Mouse (Mus musculus) heart, adult 8-10 months (tissue): ENCODE results near the gene Kif6. TPM values are rescaled to one million over a fixed set of nuclear protein-coding genes. Genes with fewer than 3 reads are reported as not detected.

Source experiments
- DNase-seq: peaks from one replicate; pipeline ENCODE4 v3.0.0; 2022; ENCODE audit warnings: low spot score
- total RNA-seq, 4 experiments: library from RNA; stranded (reverse); gene quantifications; 2 replicates each; pipeline ENCODE4 v1.2.4; 2022

Kif6 gene
- total RNA-seq, 4 experiments from 2014 or later = 3.8 to 4.9 (median 4.1) TPM

DNA sequence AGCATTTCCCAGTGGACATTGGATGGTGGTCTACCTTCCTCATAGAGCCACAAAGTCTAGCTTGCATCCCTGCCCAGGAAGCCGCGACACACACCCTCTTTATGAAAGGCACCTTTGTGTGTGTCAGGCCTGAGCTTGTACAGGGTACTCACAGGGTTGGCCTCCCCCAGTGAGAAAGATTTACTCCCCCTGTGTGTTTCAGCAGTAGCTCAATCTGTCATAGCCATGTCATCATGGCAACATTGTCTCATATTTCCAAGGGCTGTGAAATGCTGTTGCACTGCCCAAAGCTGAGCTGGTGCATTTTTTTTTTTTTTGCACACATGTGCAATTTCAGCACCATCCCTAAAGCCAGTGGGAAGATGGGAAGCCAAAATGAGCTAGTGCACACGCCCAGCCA is 224.3 kb downstream of the Kif6 start:
- DNase-seq = no peak

DNA sequence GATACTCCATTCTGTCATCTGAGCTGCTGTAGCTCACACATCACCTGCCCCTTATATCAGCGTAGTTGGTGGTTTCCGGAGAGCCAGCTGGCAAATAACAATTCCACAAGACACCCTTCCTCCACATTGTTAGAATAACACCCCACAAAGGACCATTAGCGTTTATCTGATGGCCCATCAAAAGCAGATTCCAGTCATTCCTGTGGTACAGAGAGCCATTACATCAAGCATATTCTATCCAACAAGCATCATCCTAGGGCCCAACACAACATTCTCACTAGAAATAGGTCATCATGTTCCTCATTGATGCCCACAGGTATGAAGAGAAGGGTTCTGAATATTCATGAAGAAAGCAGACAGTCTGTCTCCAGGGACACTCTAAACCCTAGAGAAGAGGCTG is 236.3 kb downstream of the Kif6 start:
- no peak for DNase-seq

DNA sequence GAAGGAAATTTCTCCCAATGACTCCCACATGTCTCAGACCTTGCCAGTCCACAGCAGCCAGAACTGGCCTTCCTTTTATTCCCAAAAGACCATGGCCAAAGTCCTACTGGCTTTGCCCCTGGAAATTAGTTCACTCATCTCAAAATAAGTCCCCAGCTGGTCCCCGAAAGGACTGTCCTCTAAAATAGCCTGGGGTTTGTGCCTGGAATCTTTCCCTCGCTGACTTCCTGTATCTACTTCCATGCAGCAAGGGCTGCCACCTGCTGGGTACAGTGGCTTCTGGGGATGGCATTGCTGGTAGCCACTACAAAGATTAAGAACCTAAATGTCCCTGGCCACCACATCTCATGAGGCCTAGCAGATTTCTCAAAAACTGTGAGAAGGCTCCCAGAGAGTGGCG is 237.2 kb downstream of the Kif6 start:
- peak; percentile 26 for DNase-seq

DNA sequence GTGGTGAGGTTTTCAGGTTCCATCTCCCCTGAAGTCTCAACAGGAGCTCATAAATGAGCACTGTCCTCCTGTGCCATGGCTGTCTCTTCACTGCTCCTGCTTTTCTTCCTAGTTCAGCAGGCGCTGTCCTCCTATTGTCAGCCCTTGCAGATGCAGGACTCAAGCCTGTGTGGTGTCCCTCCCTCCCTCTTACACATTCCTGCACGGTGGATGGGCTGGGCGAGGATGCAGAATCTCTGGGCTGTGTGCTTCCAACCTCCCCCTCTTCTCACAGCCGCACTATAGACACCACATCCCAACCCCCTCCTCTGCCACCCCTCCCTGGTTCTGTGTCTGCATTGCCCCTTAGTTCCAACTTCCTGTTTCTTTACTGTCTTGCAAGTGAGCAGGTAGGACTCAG is 240.8 kb downstream of the Kif6 start:
- no peak for DNase-seq

DNA sequence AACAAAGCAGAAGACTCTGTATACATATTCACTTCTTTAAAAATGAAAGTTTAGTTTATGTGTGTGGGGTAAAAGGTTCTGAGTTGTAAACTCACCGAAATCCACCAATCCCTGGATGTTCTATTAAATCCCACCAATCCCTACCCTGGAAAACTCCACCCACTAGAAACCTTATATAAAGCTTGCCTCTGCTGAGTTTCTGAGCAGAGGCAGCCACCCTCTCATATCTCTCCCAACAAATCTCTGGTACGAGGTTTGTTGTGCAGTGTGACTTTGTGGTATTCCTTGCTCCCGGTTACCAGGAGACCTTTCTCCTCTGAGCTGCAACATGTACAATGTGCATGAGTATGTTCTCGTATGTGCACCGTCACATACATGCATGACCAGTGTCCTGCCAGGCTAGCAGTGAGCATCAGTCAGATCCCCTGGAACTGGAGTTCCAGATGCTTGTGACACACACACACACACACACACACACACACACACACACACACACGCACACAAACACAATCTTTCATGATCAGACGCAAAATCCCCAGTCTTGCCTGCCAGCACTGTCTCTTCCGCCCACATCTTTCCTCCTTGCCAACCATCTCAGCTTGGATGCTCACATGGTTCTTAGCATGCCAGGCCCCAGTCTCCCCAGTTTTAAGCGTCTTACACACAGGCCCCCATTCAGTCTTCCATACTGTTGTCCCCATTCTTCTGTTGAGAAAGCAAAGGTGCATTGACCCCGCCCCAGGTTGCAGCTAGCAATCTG is 245.3 kb downstream of the Kif6 start:
- DNase-seq = no peak

DNA sequence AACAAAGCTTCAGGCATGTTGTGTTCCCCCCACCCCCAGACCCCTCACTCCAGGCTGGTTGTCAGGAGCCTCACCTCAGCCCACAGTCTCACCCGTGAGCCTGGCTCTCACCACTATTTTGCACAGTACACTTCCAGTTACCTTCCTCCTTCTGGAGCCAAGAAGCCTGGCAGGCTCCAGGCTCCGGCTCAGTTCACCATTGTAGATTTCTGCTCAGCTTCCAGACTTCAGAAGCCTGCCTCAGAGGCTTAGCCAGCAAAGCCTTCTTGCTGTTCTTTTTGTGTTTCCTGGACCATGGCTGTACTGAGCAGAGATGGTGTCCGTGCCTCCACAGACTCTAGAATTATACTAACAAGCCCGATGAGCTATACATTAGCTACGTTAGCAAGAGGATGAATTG is 248.7 kb downstream of the Kif6 start:
- DNase-seq = no peak

DNA sequence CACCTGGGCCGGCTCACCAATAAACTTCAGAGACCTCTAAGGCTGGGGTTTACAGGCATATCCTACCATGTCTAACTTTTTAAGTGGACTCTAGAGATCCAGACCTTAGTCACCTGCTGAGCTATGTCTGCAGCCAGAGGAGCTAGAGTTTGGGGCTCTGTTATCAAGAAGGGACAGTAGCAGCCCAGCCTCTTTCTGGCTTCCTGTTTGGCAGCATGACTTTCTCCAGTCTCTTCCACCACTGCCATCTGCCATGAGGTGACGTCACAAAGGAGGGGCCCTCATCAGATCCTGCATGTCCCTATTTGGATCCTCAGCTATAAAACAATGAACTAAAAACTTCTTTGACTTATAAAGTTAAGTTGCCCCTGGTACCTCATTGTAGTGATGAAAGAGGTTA is 250.7 kb downstream of the Kif6 start:
- no peak for DNase-seq

DNA sequence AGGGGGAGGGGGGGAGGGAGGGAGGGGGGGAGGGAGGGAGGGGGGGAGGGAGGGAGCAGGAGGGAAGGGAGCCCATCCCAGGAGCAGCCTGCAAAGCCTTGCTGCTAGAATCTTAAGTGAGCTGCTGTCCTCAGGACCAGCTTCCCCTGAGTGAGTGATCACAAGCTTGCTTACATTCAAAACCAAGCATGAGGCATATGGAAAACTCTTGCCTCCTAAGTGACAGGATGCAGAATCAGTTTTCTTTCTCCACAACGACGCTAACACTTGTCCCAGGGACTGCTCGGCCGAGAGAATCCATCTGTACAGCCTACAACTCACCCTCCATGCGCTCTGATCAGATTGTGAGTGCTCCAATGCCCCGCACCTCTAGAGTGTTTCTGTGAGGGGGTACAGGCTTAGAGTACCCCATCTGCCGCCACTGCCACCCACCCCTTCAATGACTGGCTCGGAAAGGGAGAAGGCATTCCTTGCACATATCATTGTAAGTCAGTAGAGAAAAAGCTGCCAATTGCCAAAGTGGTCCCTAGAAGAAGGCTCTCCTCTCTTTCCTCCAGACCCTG is 251.8 kb downstream of the Kif6 start:
- DNase-seq = no peak

DNA sequence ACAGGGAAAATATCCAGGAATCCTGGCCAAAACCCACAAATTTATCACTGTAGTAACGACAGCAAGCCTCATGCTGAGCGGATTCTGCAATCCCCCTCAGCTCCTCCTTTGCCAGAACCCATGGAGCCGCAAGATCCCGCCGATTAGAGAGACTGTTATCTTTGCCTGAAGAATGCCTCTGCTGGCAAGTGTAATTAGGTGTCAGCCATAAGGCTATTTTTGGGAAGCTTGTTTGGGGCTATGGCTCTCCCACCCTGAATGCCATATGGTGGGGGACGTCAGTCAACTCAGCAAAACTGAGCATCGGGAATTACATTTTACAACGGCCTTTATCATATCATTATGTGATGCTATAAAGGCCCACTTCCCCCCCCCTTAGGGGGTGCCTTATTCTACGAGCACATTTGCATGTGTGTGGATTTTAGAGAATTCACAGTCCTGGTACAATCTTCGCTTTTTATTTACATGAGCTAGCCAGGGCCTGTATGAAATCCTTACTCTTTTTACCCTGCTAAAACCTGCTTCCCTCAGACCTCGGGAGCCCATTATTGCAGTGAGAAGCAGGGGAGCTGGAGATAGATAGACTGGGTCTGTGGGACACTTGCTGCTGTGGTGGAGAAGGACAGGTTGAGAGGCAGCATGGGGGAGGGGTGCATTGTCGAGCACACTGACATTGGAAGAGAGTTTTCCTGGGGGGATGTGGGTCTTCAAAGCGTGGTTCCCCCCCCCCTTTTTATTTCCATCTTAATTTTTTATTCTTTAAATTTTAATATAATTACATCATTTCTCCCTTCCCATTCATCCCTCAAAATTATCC is 252.6 kb downstream of the Kif6 start:
- no peak for DNase-seq

DNA sequence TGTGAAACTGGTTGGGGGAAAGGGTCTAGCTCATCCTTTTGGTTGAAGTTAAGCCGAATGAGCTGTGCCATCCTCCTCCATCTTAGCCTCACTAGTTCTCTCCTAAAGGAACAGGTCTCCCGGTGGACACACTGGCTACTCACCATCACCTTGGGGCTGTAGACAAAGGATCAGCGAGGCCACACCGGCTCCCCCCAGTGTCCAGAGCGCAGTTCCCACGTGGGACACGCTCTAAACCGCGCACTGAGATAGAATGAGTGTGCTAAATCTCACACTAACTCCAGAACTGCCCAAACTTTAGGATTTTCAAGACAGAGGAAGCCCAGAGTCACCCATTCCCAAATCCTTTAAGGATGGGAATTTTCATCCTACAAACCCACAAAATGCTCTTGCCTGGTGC is 254.3 kb downstream of the Kif6 start:
- no peak for DNase-seq

DNA sequence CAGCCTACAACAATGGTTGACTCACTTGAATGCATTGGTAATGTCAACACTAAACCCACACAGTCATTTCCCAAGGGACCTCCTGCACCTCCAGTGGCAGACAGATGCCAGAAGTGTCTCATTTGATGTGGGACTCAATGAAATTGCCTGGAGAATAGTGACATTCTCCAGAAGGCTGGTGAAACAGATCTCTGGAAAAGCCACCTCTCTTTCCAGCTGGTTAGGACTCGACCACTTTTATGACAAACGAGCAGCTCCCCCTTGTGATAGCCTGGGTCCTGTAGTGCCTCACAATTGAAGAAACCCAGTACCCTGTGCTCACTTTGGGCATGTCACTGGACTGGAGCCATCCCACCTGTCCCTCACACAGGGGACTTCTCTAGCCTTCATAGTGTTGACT is 257.4 kb downstream of the Kif6 start:
- no peak for DNase-seq

DNA sequence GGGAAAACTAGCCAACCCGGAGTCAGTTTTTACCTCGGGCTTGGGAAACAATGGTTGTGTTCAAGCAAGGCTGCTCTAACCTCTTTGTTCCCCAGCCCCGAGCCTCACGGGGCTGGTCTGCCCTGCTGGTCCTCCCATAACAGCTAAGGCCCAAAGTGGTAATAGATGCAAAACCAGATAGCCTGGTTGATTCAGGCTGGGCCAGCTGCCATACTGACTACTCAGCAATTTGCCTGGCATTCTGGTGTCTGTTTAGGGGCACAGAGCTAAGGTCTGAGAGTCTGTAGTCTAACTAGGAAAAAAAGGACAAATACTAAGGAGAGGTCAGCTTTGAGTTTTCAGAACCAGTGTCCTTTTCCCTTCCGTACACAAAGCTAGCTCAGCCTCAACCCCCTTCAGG is 259.8 kb downstream of the Kif6 start:
- DNase-seq = no peak

DNA sequence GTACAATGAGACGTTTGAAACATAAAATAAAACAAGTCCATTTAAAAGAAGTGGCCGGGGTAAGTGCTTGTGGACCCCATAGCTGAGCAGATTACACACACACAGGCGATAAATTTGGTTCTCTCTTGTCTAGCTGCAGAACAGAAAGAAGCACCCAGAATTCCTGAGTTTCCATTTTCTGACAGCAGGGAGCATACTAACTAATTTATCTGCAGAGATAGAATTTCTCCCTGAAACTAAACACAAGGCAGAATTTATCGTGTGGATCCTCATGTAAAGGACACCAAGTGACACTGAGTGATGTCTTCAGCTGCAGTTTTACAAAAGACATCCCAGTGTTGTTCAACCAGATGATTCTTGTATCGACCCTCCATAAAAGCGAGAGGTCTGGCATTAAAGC is 260.5 kb downstream of the Kif6 start:
- no peak for DNase-seq

DNA sequence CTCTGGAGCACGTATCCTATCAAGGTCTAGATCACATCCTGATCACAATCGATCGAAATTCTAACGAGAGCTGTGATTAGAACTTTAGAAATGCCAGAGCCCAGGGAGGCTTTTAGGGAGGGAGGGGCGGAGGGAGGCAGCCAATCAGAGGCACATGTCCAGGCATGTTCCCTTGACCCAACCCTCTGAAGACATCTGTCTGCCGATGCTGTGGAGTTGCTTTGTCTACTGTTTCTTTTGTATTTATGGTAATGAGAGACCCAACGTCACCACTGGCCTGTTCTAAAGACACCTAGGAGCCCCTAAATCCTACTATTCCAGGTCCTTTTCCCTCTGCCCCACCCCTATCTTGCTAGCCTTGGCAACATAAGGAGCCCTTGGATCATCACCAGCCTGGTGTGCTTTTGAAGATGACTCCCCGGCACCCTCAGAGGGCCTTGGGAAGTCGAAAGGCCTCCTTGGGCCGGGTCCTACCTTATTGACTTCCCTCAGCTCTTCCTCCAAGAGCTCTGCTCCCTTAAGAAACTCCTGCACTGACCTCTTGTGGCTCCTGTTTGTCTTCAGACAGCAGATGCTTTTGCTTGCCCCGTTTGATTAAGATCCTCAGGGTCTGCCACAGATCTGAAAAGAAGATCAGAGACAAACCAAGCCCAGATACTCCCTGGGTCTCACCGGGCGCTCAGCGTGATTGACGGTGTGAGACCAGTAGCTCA is 261.2 kb downstream of the Kif6 start:
- DNase-seq = no peak

DNA sequence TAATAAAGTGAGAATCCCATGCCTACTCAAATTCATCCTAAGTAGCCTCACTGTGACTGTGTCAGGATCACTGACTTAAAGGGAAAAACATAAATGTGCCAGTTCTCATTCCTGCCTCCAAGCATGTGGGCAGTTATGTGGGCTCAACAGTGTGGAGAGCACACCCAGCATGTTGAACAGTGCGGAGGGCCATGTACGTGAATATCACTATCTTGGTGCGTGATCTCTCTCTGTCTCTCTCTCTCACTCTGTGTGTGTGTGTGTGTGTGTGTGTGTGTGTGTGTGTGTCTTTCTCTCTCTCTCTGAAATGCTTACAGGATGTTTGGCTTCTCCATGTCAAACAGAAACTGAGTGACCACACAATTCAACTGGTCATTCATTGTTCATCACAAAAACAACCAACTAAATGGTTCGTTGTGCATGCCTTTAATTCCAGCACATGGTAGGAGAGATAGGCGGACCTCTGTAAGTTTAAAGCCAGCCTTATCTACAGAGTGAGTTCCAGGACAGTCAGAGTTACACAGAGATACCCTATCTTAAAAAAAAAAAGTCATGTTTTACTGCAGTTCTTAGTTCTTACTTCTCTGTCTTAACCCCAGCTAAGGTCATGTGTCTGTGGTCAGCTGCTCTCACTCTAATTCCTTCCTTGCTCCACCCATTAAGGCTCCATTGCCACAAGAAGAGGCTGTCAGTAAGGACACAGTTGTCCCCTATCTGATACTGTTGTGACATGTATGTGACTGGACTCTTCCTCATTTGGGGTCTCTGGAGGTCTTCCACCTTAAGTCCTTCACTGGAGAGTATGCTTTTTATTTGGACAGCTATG is 266.2 kb downstream of the Kif6 start:
- no peak for DNase-seq

DNA sequence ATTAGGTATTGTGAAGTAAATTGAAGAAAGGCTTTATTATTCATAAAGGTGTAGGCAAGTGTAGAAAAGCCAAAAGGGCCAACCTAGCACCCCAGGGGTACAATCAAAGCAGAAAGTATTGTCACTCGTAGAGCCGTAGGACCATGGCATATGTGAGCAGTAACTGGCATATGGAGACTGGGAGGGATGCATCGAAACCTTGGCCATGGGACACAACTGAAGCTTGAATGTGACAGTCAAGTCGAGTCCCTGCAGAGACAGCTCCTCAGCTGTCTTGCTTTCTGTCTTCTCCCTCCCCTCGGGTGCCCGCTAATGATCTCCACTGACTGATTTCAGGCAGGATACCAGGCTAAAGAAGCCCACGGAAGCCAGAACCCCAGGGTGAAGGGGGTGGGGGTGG is 266.9 kb downstream of the Kif6 start:
- no peak for DNase-seq

DNA sequence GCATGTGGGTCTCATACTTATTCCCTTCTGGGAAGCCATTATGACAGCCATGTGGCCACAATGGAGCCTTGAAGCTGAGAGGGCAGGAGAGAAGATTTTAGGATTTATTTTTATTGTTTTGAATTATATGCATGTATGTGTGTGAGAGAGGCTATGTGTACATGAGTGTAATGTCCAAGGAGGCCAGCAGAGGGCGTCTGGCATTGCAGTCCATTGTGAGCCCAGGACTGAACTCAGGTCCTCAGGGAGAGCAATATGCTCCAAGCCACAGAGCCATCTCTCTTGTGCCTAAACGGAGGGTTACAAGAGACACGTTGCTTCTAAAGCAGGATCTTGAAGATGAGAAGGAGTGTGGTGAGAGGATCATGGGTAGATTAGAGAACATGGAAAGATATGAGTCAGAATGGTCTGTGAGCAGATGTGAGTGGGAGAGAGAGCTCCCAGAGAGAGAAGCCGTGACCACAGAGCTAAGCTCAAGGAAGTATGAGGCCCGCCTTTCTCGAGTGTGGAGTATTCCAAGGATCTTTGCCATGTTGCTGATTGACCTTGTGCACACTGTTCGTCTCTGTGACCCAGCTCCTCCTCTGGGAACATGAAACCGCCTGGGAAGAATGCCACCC is 268.3 kb downstream of the Kif6 start:
- DNase-seq = no peak

DNA sequence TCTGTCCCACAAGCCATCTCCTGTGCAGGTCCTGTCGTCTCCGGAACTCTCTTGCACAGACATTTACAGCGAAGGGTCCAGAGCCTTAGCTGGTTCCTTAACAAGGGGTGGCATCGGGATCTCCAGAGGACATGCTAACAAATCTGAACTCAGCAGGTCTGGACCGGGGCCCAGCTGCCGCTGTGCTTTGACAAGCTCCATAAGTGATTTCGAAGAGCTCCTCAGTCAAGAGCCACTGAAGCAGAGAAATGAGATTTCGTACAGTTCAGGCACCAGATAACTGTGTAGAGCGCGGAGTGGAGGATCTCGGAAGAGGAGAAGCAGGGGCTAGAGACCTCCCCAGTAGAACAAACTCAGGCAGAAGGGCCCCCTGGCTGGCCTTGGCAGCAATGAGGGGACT is 270.1 kb downstream of the Kif6 start:
- DNase-seq = no peak

DNA sequence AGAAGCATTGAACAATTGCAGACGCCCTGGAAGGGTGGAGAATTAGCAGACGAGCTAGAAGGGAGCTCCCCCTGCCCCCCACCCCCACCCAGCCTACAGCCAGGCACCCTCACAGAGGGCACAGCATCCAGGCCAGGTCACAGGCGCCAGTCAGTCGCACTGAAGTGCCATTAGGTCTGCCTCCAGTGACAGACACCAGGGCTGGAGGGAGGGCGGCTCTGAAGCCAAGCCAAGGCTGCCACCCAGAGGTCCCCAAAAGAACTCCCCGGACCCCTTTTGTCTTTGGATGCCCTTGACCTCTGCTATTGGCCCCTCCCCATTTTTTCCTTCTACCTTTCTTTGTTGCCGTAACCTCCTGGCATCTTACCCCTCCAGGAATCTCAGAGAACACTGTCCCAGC is 274.7 kb downstream of the Kif6 start:
- no peak for DNase-seq

DNA sequence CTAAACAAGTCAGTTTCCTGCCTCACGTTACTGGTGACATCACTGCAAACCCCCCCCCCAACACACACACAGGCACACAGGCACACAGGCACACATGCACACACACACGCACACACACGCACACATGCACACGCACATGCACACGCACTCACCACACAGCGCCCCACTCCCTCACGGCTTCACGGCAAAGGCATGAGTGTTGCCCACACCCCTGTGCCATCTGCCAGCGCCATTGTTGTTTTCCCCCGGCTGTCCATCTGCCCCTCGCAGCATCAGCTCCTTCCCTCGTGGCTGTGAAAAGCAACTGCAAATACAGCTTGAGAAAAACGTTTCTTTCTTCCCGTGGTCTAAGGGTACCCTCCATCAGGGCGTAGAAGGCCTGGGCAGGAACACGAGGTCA is 275.9 kb downstream of the Kif6 start:
- DNase-seq = no peak

DNA sequence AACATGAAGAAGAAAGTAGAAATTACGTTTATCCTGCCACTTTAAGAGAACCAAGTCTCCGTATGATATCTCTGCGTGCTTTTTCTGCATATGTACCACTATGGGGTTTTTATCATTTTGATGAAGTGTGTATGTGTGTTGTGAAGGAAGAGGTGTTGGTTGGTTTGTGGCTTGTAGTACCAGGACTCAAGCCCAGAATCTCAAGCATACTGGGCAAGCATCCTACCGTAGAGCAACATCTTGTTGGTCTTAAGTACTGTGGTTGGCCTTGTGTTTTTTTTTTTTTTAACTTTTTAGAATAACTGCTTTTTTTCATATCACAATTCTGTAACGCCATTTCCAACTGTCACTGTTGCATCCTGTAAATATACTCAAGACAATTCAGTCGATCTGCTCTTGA is 277.5 kb downstream of the Kif6 start:
- no peak for DNase-seq
